Mouse (Mus musculus): ENCODE data around the gene Ccdc141. TPM values are rescaled to one million over a fixed set of nuclear protein-coding genes. Genes with fewer than 3 reads are reported as not detected.

The Ccdc141 gene
- polyA plus RNA-seq, 1 experiment, result 0.16 TPM

DNA sequence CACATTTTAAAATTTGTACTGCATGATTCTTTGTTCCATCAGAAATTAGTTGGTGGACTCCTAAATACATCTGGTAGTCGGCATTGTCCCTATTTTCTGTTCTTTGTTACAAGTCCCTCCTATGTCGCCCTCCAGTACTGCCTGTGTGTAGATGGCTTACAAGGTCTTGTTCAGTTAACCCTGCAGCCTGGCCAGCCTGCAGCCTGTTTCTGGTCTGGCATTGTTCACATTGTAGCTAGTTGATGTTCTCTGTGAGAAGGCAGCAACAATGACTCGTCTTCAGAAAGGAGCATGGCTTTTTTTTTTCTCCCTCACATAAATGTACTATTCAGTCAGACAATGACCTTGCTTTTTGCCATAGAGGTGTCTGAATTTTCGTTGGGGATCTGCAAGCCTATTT is 198.4 kb downstream of the Ccdc141 start:
- Histone ChIP-seq H3K4me3 (ENCODE audit: insufficient read depth, low read length) (no peak overlapping the region), H3K27ac (ENCODE audit: insufficient read depth, low read depth, low read length) (no peak overlapping the region), H3K4me1 (ENCODE audit: control insufficient read depth, insufficient read depth, low read length) (no peaks in the 10 kb centered on the region)
- TF ChIP-seq POLR2A (IDR thresholded peaks at IDR 0.05; ENCODE audit: borderline replicate concordance, low read depth, low read length) (no peak), CTCF (IDR thresholded peaks at IDR 0.05; ENCODE audit: low read depth, low read length) (no peak)

DNA sequence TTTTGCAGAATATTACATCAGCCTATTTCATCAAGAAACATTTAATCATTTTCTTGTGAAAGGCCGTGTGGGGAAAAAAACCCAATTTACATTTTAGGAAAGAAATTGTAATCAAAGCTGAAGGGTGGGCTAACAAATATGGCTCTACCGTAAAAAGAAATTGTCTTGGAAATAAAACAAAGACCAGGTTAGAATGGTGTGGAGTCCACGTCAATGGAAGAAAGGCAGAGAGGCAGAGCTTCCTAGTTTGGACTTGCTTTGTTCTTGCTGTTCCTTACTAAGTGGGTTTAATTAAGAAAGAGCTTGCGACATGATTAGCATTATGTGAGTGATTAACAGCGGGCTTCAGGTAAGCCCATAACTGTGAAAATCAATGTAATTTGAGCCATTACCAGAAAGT is 199.4 kb downstream of the Ccdc141 start:
- Histone ChIP-seq H3K4me3 (ENCODE audit: insufficient read depth, low read length) (no peak overlapping the region), H3K27ac (ENCODE audit: insufficient read depth, low read depth, low read length) (no peak overlapping the region), H3K4me1 (ENCODE audit: control insufficient read depth, insufficient read depth, low read length) (no peaks in the 10 kb centered on the region)
- TF ChIP-seq CTCF (IDR thresholded peaks at IDR 0.05; ENCODE audit: low read depth, low read length) (no peak), POLR2A (IDR thresholded peaks at IDR 0.05; ENCODE audit: borderline replicate concordance, low read depth, low read length) (no peak)

DNA sequence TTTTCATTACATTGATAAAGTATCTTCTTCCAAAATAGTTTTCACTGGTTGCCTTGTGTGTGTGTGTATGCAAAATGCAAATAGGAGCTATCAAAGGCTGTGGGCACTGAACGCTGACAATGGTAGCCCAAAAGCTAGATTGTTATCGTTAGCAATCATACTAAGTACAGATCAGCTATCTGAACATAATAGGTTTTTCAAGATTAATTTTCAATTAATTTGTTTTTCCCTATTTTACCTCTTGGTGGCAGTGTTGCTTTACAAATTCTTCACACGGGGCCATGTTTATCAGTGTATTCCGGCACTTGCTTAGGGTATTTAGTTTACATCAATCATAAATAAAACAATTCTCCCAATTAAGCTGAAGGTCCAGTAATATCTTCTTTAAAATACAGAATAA is 199.8 kb downstream of the Ccdc141 start:
- Histone ChIP-seq H3K4me1 (ENCODE audit: control insufficient read depth, insufficient read depth, low read length) (no peaks in the 10 kb centered on the region), H3K27ac (ENCODE audit: insufficient read depth, low read depth, low read length) (no peak overlapping the region), H3K4me3 (ENCODE audit: insufficient read depth, low read length) (no peak overlapping the region)
- TF ChIP-seq CTCF (IDR thresholded peaks at IDR 0.05; ENCODE audit: low read depth, low read length), result no peak
- TF ChIP-seq POLR2A (IDR thresholded peaks at IDR 0.05; ENCODE audit: borderline replicate concordance, low read depth, low read length), result no peak

DNA sequence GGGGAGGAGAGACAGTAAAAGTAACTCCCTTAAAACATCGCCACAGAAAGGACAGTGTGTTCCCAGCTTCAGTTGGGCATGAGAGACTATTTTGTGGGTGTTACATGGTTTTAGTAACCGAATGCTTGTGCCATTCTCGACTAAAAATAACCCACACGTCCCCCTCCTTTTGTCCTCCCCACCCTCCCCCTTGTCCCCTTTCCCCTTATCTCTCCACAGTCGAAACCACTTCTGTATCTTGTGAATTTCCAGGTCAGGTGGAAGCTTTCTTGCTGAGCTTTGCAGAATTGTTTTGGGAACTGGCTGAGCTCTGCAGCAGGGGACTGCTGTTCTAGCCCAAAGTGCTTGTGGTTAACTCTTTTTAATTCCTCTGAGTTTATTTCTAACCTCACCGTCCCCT is 200.2 kb downstream of the Ccdc141 start:
- no peak overlapping the region for H3K4me3 ChIP-seq (ENCODE audit: insufficient read depth, low read length)
- no peak for TF ChIP-seq POLR2A (IDR thresholded peaks at IDR 0.05; ENCODE audit: borderline replicate concordance, low read depth, low read length)
- H3K4me1 ChIP-seq (ENCODE audit: control insufficient read depth, insufficient read depth, low read length), result no peaks in the 10 kb centered on the region
- H3K27ac ChIP-seq (ENCODE audit: insufficient read depth, low read depth, low read length), result no peak overlapping the region

DNA sequence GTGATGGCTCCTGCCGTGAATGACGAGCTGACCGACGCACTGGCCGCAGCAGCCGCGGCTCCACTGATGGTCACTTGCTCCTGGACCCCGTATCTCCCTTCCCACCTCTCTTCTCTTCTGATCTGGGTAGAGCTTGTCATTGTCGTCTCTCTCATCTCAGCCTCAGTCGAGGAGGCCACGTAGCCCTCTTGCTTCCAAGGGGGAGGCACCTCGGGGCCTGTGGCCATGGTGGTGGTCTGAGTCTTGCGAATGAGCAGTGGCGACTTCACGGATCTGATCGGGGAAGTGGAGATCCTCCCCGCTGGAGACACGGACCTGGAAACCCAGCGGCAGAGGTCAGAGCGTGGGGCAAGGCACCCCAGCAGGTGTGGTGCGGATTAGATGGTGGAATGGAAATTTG is 200.8 kb downstream of the Ccdc141 start:
- no peak for TF ChIP-seq POLR2A (IDR thresholded peaks at IDR 0.05; ENCODE audit: borderline replicate concordance, low read depth, low read length)
- no peak for TF ChIP-seq CTCF (IDR thresholded peaks at IDR 0.05; ENCODE audit: low read depth, low read length)
- Histone ChIP-seq H3K27ac (ENCODE audit: insufficient read depth, low read depth, low read length) (no peak overlapping the region), H3K4me3 (ENCODE audit: insufficient read depth, low read length) (no peak overlapping the region), H3K4me1 (ENCODE audit: control insufficient read depth, insufficient read depth, low read length) (no peaks in the 10 kb centered on the region)

DNA sequence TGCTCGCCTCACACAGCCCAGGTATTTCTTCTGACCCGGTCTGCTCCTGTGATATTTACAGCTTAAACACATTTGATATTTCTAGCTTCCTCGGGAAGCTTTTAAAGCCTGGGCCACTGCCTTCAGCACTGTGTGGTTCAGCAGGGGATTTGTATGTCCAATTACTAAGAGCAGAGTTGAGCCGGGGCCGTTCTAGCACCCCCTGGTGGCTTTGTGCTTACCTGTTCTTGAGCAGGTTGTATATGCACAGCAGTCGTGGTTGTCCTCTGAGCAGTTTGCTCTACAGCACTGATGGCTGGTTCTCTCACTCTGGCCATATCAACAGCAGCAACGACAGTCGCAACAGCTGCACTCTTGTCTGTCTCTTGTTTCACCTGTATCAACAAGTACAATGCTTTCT is 201.5 kb downstream of the Ccdc141 start:
- Histone ChIP-seq H3K4me3 (ENCODE audit: insufficient read depth, low read length) (no peak overlapping the region), H3K27ac (ENCODE audit: insufficient read depth, low read depth, low read length) (no peak overlapping the region), H3K4me1 (ENCODE audit: control insufficient read depth, insufficient read depth, low read length) (no peaks in the 10 kb centered on the region)
- peak; percentile 23; the same call in 1 of the 2 replicates for TF ChIP-seq CTCF (IDR thresholded peaks at IDR 0.05; ENCODE audit: low read depth, low read length)
- no peak for TF ChIP-seq POLR2A (IDR thresholded peaks at IDR 0.05; ENCODE audit: borderline replicate concordance, low read depth, low read length)

DNA sequence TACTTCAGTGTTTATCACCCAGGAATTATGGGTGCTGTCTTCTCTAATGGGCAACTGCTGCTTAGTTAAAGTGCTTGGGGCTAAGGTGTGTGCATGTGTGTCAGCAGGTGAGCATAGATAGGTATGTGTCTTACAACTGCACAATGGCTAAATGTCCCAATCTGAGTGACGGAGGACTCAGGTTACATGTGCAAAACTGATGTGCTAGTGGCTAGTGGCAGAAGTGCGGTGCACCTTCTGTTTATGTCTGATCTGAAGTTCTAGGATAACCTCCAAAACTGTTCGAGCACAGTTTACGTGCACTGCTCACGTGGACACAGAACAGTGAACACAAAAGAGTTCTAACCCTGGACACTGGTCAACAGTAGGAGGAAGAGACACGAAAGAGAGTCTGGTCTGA is 203.9 kb downstream of the Ccdc141 start:
- TF ChIP-seq CTCF (IDR thresholded peaks at IDR 0.05; ENCODE audit: low read depth, low read length), result no peak
- TF ChIP-seq POLR2A (IDR thresholded peaks at IDR 0.05; ENCODE audit: borderline replicate concordance, low read depth, low read length), result no peak
- Histone ChIP-seq H3K4me3 (ENCODE audit: insufficient read depth, low read length) (no peak overlapping the region), H3K27ac (ENCODE audit: insufficient read depth, low read depth, low read length) (no peak overlapping the region), H3K4me1 (ENCODE audit: control insufficient read depth, insufficient read depth, low read length) (no peaks in the 10 kb centered on the region)

DNA sequence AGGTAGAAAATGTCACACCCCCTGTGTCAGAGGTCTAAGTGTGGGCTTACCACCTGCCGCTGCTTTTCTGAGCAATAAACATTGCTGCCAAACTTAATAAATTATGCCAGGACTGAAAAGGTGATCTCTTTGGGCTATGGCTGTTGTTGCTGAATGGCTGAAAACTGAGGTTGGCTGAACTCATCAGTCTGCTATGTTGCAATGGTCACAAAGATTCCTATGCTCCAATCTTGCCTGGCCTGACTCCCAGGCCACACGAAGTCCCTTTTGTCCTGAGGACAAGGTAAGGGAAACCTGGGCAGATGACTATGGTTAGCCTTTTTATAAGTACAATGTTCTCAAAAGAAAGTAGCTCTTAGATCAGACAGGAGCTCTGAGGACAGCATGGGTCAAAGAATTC is 204.4 kb downstream of the Ccdc141 start:
- no peak overlapping the region for H3K27ac ChIP-seq (ENCODE audit: insufficient read depth, low read depth, low read length)
- no peak overlapping the region for H3K4me3 ChIP-seq (ENCODE audit: insufficient read depth, low read length)
- TF ChIP-seq POLR2A (IDR thresholded peaks at IDR 0.05; ENCODE audit: borderline replicate concordance, low read depth, low read length) (no peak), CTCF (IDR thresholded peaks at IDR 0.05; ENCODE audit: low read depth, low read length) (no peak)
- no peaks in the 10 kb centered on the region for H3K4me1 ChIP-seq (ENCODE audit: control insufficient read depth, insufficient read depth, low read length)

DNA sequence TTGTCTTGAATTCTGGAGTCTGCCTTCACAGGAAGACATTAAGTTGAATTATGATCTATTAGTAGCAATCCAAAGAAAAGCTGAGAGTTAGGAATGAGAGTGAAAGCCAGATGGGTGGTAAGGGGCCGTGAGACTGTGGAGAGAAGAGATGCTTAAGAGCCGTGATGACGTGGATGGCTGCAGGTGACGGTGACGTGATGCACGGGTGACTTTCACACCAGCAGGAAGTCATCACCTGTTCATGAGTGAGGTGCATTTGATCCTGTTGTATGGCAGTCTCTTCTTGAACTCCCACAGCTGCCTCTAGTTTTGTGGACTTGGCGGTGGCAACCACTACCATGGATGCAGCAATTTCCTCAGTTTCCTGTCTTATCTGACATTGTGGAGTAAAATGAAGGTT is 204.9 kb downstream of the Ccdc141 start:
- no peak overlapping the region for H3K27ac ChIP-seq (ENCODE audit: insufficient read depth, low read depth, low read length)
- no peak for TF ChIP-seq POLR2A (IDR thresholded peaks at IDR 0.05; ENCODE audit: borderline replicate concordance, low read depth, low read length)
- TF ChIP-seq CTCF (IDR thresholded peaks at IDR 0.05; ENCODE audit: low read depth, low read length), result no peak
- H3K4me1 ChIP-seq (ENCODE audit: control insufficient read depth, insufficient read depth, low read length), result no peaks in the 10 kb centered on the region
- no peak overlapping the region for H3K4me3 ChIP-seq (ENCODE audit: insufficient read depth, low read length)

DNA sequence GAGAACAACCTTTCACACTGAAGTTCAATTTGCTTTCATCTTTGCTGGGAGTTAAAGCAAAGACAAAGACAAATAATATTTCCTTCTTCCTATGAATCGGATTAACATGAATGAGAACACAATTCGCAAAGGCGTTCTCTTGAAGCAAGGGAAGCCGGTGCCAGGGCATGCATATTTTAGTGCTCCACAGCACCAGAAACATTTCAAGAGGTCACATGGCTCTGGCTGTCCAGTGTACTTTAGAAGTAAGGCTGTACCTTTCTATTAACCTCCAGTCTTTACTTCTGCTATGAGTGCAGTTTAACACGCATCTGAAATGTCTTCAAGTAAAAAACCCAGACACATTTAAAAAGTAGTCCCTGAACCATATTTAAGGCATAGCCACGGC is 208.4 kb downstream of the Ccdc141 start:
- H3K4me3 ChIP-seq (ENCODE audit: insufficient read depth, low read length), result no peak overlapping the region
- no peaks in the 10 kb centered on the region for H3K4me1 ChIP-seq (ENCODE audit: control insufficient read depth, insufficient read depth, low read length)
- no peak overlapping the region for H3K27ac ChIP-seq (ENCODE audit: insufficient read depth, low read depth, low read length)
- TF ChIP-seq POLR2A (IDR thresholded peaks at IDR 0.05; ENCODE audit: borderline replicate concordance, low read depth, low read length) (no peak), CTCF (IDR thresholded peaks at IDR 0.05; ENCODE audit: low read depth, low read length) (no peak)

DNA sequence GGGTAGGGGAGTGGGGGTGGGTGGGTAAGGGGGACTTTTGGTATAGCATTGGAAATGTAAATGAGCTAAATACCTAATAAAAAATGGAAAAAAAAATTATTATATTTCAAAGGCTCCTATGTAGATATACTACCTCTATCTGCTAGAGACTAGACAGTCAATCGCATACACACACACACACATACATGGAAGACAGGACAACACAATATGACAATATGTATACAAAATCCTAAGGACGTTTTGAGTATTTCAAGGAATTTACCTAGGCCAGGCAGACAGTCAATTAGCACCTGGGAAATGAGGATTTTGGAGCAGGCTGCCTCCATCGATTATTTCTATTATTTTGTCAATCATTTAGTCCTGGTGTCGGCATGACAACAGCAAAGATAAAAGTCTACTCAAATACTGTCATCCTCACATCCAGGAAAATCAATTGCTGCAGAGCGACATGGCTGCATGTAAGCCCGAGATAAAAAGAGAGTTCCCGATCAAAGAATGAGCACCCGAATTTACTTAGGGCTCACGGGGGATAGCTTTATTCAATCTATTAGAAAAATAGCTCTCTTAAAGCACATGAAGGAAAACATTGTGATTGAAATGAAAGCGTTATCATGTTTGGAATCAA is 208.9 kb downstream of the Ccdc141 start:
- TF ChIP-seq CTCF (IDR thresholded peaks at IDR 0.05; ENCODE audit: low read depth, low read length) (no peak), POLR2A (IDR thresholded peaks at IDR 0.05; ENCODE audit: borderline replicate concordance, low read depth, low read length) (no peak)
- Histone ChIP-seq H3K4me3 (ENCODE audit: insufficient read depth, low read length) (no peak overlapping the region), H3K4me1 (ENCODE audit: control insufficient read depth, insufficient read depth, low read length) (no peaks in the 10 kb centered on the region), H3K27ac (ENCODE audit: insufficient read depth, low read depth, low read length) (no peak overlapping the region)

Other genes starting within 250 kb of the Ccdc141 start
- gene Ttn, start 188.1 kb downstream of the Ccdc141 start, polyA plus RNA-seq (2012; ENCODE audit: insufficient read depth, insufficient read length, missing spikeins), result 0.25 and 0.39 TPM in 2 replicates
- 42.1 and 43.3 TPM in 2 replicates for gene Sestd1, start 110.0 kb upstream of the Ccdc141 start, polyA plus RNA-seq (2012; ENCODE audit: insufficient read depth, insufficient read length, missing spikeins)